10 mouse cellular contexts compared by ENCODE assay signal in the genomic region with DNA sequence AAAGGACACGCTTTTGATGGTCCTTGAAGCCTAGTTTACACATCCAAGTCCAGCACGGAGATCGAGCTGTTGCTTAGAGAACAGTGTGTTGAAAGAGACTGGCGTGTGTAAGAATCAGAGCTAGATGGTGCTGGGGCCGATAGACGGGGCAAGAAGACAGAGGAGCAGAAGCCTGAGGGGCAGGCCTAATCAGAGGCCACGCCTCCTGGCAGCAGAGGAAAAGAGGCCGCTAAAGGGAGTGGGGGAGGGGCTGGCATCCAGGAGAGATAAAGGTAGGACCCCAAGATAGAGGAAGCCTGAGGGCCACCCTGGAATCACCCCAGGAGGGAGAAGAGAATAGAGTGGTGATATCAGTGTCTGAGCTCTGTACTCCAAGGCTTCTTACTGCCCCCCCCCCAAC. TPM values are rescaled to one million over a fixed set of nuclear protein-coding genes. Genes with fewer than 3 reads are reported as not detected.
DNase-seq lines count a peak whose midpoint lies in the region; ATAC-seq lines count a peak whose summit lies in the region.
"Had no signal": no experiment of that assay in that cellular context is flagged by ENCODE, and none has a peak within 500 bp of the region (broad histone marks: within the 10 kb centered on the region; RNA-seq: fewer than 3 reads in every experiment).

No protein-coding gene starts in this region.

- no peak overlapping the region for H3K9ac ChIP-seq in hindbrain, embryonic 12.5 days
- H3K9ac ChIP-seq in neural tube, embryonic 14.5 days (replicated peaks; ENCODE audit: low read depth, low read length) = no peak overlapping the region
- H3K9ac ChIP-seq: lung, embryonic 15.5 days had no signal

- DNase-seq in adrenal gland, postnatal 14 days = peak; percentile 26
- DNase-seq in adrenal gland, adult 18-20 months (ENCODE audit: low spot score in 2 of 2) = no peak
- DNase-seq in lung, postnatal 10 days = peak; percentile 22
- no peak for DNase-seq in lung, adult 18-20 months
- no peak for DNase-seq in T-cell, adult 2 months (ENCODE audit: low spot score)
- no peak for DNase-seq in heart, adult 18-20 months
- DNase-seq: thymus, postnatal 4 days had no signal

- H3K36me3 ChIP-seq in hindbrain, embryonic 12.5 days = no peaks in the 10 kb centered on the region
- no peaks in the 10 kb centered on the region for H3K36me3 ChIP-seq in neural tube, embryonic 14.5 days (ENCODE audit: control insufficient read depth, insufficient read depth, low read length)
- H3K36me3 ChIP-seq: lung, embryonic 15.5 days had no signal

- H3K4me1 ChIP-seq in hindbrain, embryonic 12.5 days = peaks cover 44% of the 10 kb centered on the region
- H3K4me1 ChIP-seq in neural tube, embryonic 14.5 days (ENCODE audit: control insufficient read depth, insufficient read depth, low read length) = peaks cover 18% of the 10 kb centered on the region

- 5% methylated on average over 8 of the region's 8 CpGs for WGBS in hindbrain, embryonic 12.5 days
- WGBS in neural tube, embryonic 14.5 days = 7% methylated on average over 8 of the region's 8 CpGs

- H3K4me3 ChIP-seq in hindbrain, embryonic 12.5 days = no peak overlapping the region
- H3K4me3 ChIP-seq in neural tube, embryonic 14.5 days (ENCODE audit: low read depth, low read length) = no peak overlapping the region
- H3K4me3 ChIP-seq: lung, embryonic 15.5 days had no signal

- H3K27me3 ChIP-seq in hindbrain, embryonic 12.5 days = peaks cover 36% of the 10 kb centered on the region
- no peaks in the 10 kb centered on the region for H3K27me3 ChIP-seq in neural tube, embryonic 14.5 days (ENCODE audit: control insufficient read depth, insufficient read depth, low read length)

- peak; percentile 21; the same call in 1 of the 2 replicates for ATAC-seq in hindbrain, embryonic 12.5 days (ENCODE audit: low FRiP score)
- 0 out of 2 replicates have a peak, but pooled peaks have one; percentile 9 for ATAC-seq in neural tube, embryonic 14.5 days (ENCODE audit: low read depth)

- H3K9me3 ChIP-seq in hindbrain, embryonic 12.5 days (replicated peaks) = no peaks in the 10 kb centered on the region
- H3K9me3 ChIP-seq in neural tube, embryonic 14.5 days (ENCODE audit: control insufficient read depth, low read length) = no peaks in the 10 kb centered on the region
- H3K9me3 ChIP-seq: lung, embryonic 15.5 days had no signal

- H3K27ac ChIP-seq in hindbrain, embryonic 12.5 days = peak overlapping the region; percentile 23; the same call in 1 of the 2 replicates
- H3K27ac ChIP-seq in neural tube, embryonic 14.5 days (ENCODE audit: low read depth, low read length) = no peak overlapping the region; the same call in 1 of the 2 replicates
- H3K27ac ChIP-seq: lung, embryonic 15.5 days had no signal

- peak overlapping the region; percentile 9; the same call in 1 of the 2 replicates for H3K4me2 ChIP-seq in hindbrain, embryonic 12.5 days (replicated peaks)
- H3K4me2 ChIP-seq in neural tube, embryonic 14.5 days (ENCODE audit: low read depth, low read length) = no peak overlapping the region
- H3K4me2 ChIP-seq: lung, embryonic 15.5 days had no signal

RNA-seq across cellular contexts. Expression of gene Otub1, which starts 34.7 kb away (rescaled TPM):
- 103 and 124 TPM in 2 replicates for total RNA-seq in adrenal gland, postnatal 14 days (2021)
- 100 to 1,000 TPM in 1 of 2 experiments, 10 to 100 TPM in 1; 96.7 to 125 TPM for total RNA-seq in adrenal gland, adult 18-20 months (2021)
- 217 and 218 TPM in 2 replicates for polyA plus RNA-seq in hindbrain, embryonic 12.5 days (2016; fragmentation: Nextera tagmentation; extraction: Ambion mirVana)
- polyA plus RNA-seq in neural tube, embryonic 14.5 days (2014; fragmentation: Nextera tagmentation; extraction: Ambion mirVana) = 240 and 255 TPM in 2 replicates
- total RNA-seq in heart, adult 18-20 months (2021) = 10 to 100 TPM; 73.8 to 78.7 TPM

RNA-seq across cellular contexts. Expression of gene Cox8a, which starts 46.0 kb away (rescaled TPM):
- 1,334 and 1,491 TPM in 2 replicates for total RNA-seq in adrenal gland, postnatal 14 days (2021)
- total RNA-seq in adrenal gland, adult 18-20 months (2021) = 1,000 to 10,000 TPM; 1,005 to 1,597 TPM
- polyA plus RNA-seq in hindbrain, embryonic 12.5 days (2016; fragmentation: Nextera tagmentation; extraction: Ambion mirVana) = 715 and 817 TPM in 2 replicates
- polyA plus RNA-seq in neural tube, embryonic 14.5 days (2014; fragmentation: Nextera tagmentation; extraction: Ambion mirVana) = 1,130 and 1,330 TPM in 2 replicates
- 100 to 1,000 TPM; 344 to 429 TPM for total RNA-seq in heart, adult 18-20 months (2021)

Comparison
In these comparisons a context has a peak if more than half of its experiments do, and no peak if none do; other contexts are left out.
1. DNase-seq: peak in adrenal gland, postnatal 14 days (single experiment) and lung, postnatal 10 days (single experiment); none in adrenal gland, adult 18-20 months (0 of 2), lung, adult 18-20 months (0 of 2), T-cell, adult 2 months (single experiment) and heart, adult 18-20 months (0 of 2).